In the genomic region with DNA sequence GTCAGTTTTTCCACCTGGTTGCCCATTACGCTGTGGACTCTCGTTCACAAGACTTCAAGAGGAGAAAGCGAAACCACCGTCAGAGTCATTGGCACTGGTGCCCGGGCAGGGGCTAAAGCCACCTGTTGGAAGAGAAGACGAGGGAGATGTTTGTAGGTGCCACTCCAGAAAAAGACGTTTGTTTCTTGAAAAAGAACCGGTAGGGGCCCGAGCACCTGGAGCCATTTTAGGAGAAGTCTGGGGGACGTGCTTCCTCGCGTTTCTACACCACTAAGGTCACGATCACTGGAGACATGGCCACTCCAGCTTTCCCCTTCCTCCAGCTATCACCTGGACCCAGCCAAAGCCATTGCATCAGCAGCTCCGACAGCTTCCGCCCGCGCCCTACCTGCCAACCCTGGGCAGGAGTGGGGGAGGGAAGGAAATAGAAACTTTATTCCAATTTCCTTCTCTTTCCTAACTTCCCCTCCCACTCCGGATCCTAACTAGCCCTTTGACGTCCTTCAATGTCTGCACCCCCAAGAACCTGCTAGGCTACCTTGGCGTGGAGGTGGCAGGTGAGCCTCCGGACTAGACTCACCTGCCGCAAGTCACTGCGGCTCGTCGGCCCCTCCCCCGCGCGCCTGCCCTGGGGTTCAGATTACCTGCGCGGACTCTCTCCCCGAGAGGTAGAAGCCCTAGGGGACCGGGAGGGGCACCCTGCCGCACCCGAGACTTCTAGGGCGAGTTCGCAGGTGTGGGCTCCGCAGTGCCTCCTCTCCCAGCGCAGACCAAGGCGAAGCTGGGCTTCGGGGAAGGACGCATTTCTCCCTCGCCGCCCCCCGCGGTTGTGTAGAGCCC, we compare ENCODE assay signal across 8 mouse cellular contexts. TPM values are rescaled to one million over a fixed set of nuclear protein-coding genes. Genes with fewer than 3 reads are reported as not detected.
DNase-seq lines count a peak whose midpoint lies in the region; ATAC-seq lines count a peak whose summit lies in the region.

No protein-coding gene starts in this region.

- peaks cover 5% of the 10 kb centered on the region; the same call in 1 of the 2 replicates for H3K4me1 ChIP-seq in forebrain, embryonic 11.5 days (replicated peaks; ENCODE audit: control insufficient read depth, insufficient read depth, low read length)
- peaks cover 48% of the 10 kb centered on the region for H3K4me1 ChIP-seq in hindbrain, embryonic 10.5 days (replicated peaks)

- no peaks in the 10 kb centered on the region for H3K27me3 ChIP-seq in forebrain, embryonic 11.5 days (ENCODE audit: control insufficient read depth, insufficient read depth, low read length)
- 0 out of 2 replicates have a peak, but pooled peaks cover 2% of the 10 kb centered on the region for H3K27me3 ChIP-seq in hindbrain, embryonic 10.5 days (ENCODE audit: insufficient read depth, poor library complexity, severe bottlenecking)

- peak; percentile 29 to 40 for DNase-seq in CD8-positive naive resting alpha-beta T cell, adult 2 months (ENCODE audit: low read depth in 2 of 2, low spot score in 2 of 2)
- DNase-seq in adrenal gland, postnatal 10 days: peak; percentile 52
- no peak for DNase-seq in forebrain, embryonic 11.5 days (ENCODE audit: low spot score)
- DNase-seq in hindbrain, embryonic 10.5 days (ENCODE audit: low spot score): no peak
- DNase-seq in layer of hippocampus, postnatal 25 days (ENCODE audit: extremely low spot score in 1 of 2, low spot score in 1 of 2): peak; percentile 14 to 26
- DNase-seq in spleen, adult 18-20 months: peak; percentile 23 to 56
- DNase-seq in c-Kit-positive CD71-positive TER-119-positive erythroid progenitor cells, embryonic 14.5 days (ENCODE audit: low spot score): no peak

- peak overlapping the region; percentile 75 for H3K9ac ChIP-seq in forebrain, embryonic 11.5 days (ENCODE audit: low read length)

- ATAC-seq in forebrain, embryonic 11.5 days (replicated peaks; ENCODE audit: low FRiP score): peak; percentile 7
- peak; percentile 16 for ATAC-seq in megakaryocyte, adult 5-6 weeks (ENCODE audit: poor library complexity, severe bottlenecking)

- 0 out of 2 replicates have a peak overlapping the region, but pooled peaks have one; percentile 83 for H3K27ac ChIP-seq in forebrain, embryonic 11.5 days (ENCODE audit: low read depth, low read length)
- peak overlapping the region; percentile 91 for H3K27ac ChIP-seq in hindbrain, embryonic 10.5 days

- peak overlapping the region; percentile 66 for H3K4me3 ChIP-seq in forebrain, embryonic 11.5 days (ENCODE audit: low read depth, low read length)
- H3K4me3 ChIP-seq in hindbrain, embryonic 10.5 days: peak overlapping the region; percentile 82

- WGBS in forebrain, embryonic 11.5 days: 0% methylated on average over 44 of the region's 45 CpGs
- under 1% methylated on average over 45 of the region's 45 CpGs for WGBS in hindbrain, embryonic 10.5 days

- no peaks in the 10 kb centered on the region for H3K9me3 ChIP-seq in forebrain, embryonic 11.5 days (ENCODE audit: control insufficient read depth, low read length)
- H3K9me3 ChIP-seq in hindbrain, embryonic 10.5 days: no peaks in the 10 kb centered on the region

- H3K4me2 ChIP-seq in forebrain, embryonic 11.5 days (ENCODE audit: low read depth, low read length, severe bottlenecking): peak overlapping the region; percentile 99

- no peaks in the 10 kb centered on the region for H3K36me3 ChIP-seq in forebrain, embryonic 11.5 days (ENCODE audit: control insufficient read depth, insufficient read depth, low read length)
- peaks cover 20% of the 10 kb centered on the region; the same call in 1 of the 2 replicates for H3K36me3 ChIP-seq in hindbrain, embryonic 10.5 days

RNA-seq across cellular contexts. Expression of a gene that starts 29.5 kb away (rescaled TPM):
- total RNA-seq in adrenal gland, postnatal 10 days (2021): 10 to 100 TPM; 16.7 to 20.5 TPM
- 21.9 and 24.9 TPM in 2 replicates for polyA plus RNA-seq in forebrain, embryonic 11.5 days (2014; fragmentation: Nextera tagmentation; extraction: Ambion mirVana)
- polyA plus RNA-seq in hindbrain, embryonic 10.5 days (2016; fragmentation: Nextera tagmentation; extraction: Ambion mirVana): 12.2 and 16.6 TPM in 2 replicates
- total RNA-seq in layer of hippocampus, postnatal 25 days (2021): 10 to 100 TPM; 14.4 to 17.6 TPM
- 4.1 and 4.6 TPM in 2 replicates for total RNA-seq in megakaryocyte, adult 5-6 weeks (2015)
- 3.2 and 3.9 TPM in 2 replicates for total RNA-seq in megakaryocyte, adult 5-6 weeks (2017)

Comparison
In these comparisons a context has a peak if more than half of its experiments do, and no peak if none do; other contexts are left out.
1. DNase-seq: peak in CD8-positive naive resting alpha-beta T cell, adult 2 months (2 of 2), adrenal gland, postnatal 10 days (single experiment), layer of hippocampus, postnatal 25 days (2 of 2) and spleen, adult 18-20 months (2 of 2); none in forebrain, embryonic 11.5 days (single experiment), hindbrain, embryonic 10.5 days (single experiment) and c-Kit-positive CD71-positive TER-119-positive erythroid progenitor cells, embryonic 14.5 days (single experiment).